Mouse (Mus musculus): ENCODE measurements around the gene Zfp710. TPM values are rescaled to one million over a fixed set of nuclear protein-coding genes. Genes with fewer than 3 reads are reported as not detected.
"Not testable (repeated sequence)": the region's sequence is repeated elsewhere in the genome, so short reads cannot be mapped to it uniquely, and the experiment has no call there.

Gene Zfp710
- polyA plus RNA-seq (2015; fragmentation: Nextera tagmentation; extraction: Ambion mirVana) = 21.3 and 25.1 TPM in 2 replicates

GRCm38 (mm10) chr7:80024521-80025390, at the start of gene Zfp710:
Gene Zfp710 (plus strand): TSS chr7:80024814.
- under 1% methylated on average over 42 of the region's 42 CpGs for WGBS
- H3K27me3 ChIP-seq = no peaks in the 10 kb centered on the region
- peak; percentile 80 for ATAC-seq
- H3K36me3 ChIP-seq = no peaks in the 10 kb centered on the region
- peak within 1 kb of the TSS; percentile 86 for H3K4me2 ChIP-seq (replicated peaks)
- no peaks in the 10 kb centered on the region for H3K9me3 ChIP-seq
- peak within 1 kb of the TSS; percentile 90 for H3K4me3 ChIP-seq (replicated peaks)
- peaks cover 44% of the 10 kb centered on the region for H3K4me1 ChIP-seq (replicated peaks)
- H3K27ac ChIP-seq = peak within 1 kb of the TSS; percentile 97
- peak within 1 kb of the TSS; percentile 93 for H3K9ac ChIP-seq (replicated peaks)

- H3K27ac ChIP-seq = no peak overlapping the region
- H3K4me3 ChIP-seq (replicated peaks) = no peak overlapping the region
- ATAC-seq = no peak
- H3K4me2 ChIP-seq (replicated peaks) = no peak overlapping the region
- WGBS = 93% methylated on average over 2 of the region's 2 CpGs
- no peaks in the 10 kb centered on the region for H3K4me1 ChIP-seq (replicated peaks)
- H3K9me3 ChIP-seq = no peaks in the 10 kb centered on the region
- no peak overlapping the region for H3K9ac ChIP-seq (replicated peaks)
- no peaks in the 10 kb centered on the region for H3K27me3 ChIP-seq
- H3K36me3 ChIP-seq = no peaks in the 10 kb centered on the region
These were observed 49.3 kb upstream of the Zfp710 start for GRCm38 (mm10) chr7:79975316-79975715.

DNA sequence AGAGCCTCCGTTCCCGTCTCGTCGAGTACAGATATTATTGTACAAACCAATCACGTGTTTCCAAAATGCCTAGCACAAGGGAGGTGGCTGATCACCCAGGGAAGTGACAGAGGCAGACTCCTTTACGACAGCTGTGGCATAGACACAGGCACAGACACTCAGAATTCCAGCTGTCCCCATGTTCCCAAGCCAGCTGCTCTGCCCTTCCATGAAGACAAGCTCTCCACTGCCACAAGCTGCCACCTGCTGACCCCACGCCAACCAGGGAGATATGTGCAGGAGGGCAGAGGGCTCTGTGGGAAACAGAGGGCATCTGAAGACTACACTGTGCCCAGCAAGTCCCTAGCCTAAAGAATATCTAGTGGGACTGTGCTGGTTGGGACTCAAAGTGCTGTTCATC, 37.9 kb upstream of the Zfp710 start:
- H3K36me3 ChIP-seq = no peaks in the 10 kb centered on the region
- H3K4me1 ChIP-seq (replicated peaks) = no peaks in the 10 kb centered on the region
- H3K27me3 ChIP-seq = no peaks in the 10 kb centered on the region
- no peak overlapping the region for H3K4me3 ChIP-seq (replicated peaks)
- no peaks in the 10 kb centered on the region for H3K9me3 ChIP-seq
- WGBS = 84% methylated on average over 7 of the region's 7 CpGs
- H3K27ac ChIP-seq = no peak overlapping the region
- H3K4me2 ChIP-seq (replicated peaks) = no peak overlapping the region
- 0 out of 2 replicates have a peak overlapping the region, but pooled peaks have one; percentile 19 for H3K9ac ChIP-seq (replicated peaks)
- no peak for ATAC-seq

DNA sequence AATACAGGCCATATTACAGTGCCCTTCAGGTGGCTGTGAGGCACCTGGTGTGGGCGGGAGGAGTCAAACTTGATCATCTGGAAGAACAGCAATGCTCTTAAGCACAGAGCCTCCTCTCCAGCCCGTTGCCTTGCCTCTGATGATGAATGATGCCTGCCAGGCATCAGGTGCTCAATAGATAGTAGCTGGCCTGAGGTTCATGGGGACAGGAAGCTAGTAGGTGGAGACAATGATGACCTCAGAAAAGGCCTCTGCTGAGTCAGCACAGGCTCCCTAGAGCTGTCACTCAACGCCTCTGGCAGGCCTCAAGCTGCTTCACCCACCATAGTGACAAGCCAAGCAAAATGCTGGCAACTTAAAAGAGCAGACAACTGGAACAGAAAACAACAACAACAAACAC, 36.9 kb upstream of the Zfp710 start:
- Histone ChIP-seq H3K9me3 (no peaks in the 10 kb centered on the region), H3K27ac (no peak overlapping the region), H3K4me2 (replicated peaks) (no peak overlapping the region), H3K4me1 (replicated peaks) (no peaks in the 10 kb centered on the region), H3K36me3 (no peaks in the 10 kb centered on the region), H3K9ac (replicated peaks) (no peak overlapping the region), H3K27me3 (no peaks in the 10 kb centered on the region), H3K4me3 (replicated peaks) (no peak overlapping the region)
- 72% methylated on average over 3 of the region's 3 CpGs for WGBS
- no peak for ATAC-seq

DNA sequence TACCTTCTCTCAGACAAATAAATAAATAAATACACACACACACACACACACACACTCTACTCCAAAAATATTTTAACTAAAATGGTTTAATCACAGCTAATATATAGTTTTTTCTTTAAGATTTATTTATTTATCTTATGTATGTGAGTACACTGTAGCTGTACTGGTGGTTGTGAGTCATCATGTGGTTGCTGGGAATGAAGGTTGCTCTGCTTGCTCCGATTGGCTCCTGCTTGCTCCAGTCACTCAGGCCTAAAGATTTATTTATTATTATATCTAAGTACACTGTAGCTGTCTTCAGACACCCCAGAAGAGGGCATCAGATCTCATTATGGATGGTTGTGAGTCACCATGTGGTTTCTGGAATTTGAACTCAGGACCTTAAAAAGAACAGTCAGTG, 36.1 kb upstream of the Zfp710 start:
- H3K27me3 ChIP-seq; H3K4me1 ChIP-seq (replicated peaks); H3K4me2 ChIP-seq (replicated peaks); H3K4me3 ChIP-seq (replicated peaks); H3K9me3 ChIP-seq; H3K36me3 ChIP-seq; H3K9ac ChIP-seq (replicated peaks); ATAC-seq; H3K27ac ChIP-seq: not testable (repeated sequence)
- WGBS = 89% methylated on average over 1 of the region's 1 CpGs

- WGBS = 29% methylated on average over 8 of the region's 8 CpGs
- H3K9ac ChIP-seq (replicated peaks) = no peak overlapping the region
- ATAC-seq = no peak
- no peak overlapping the region for H3K4me3 ChIP-seq (replicated peaks)
- H3K27me3 ChIP-seq = no peaks in the 10 kb centered on the region
- H3K9me3 ChIP-seq = no peaks in the 10 kb centered on the region
- H3K36me3 ChIP-seq = no peaks in the 10 kb centered on the region
- H3K27ac ChIP-seq = no peak overlapping the region
- H3K4me2 ChIP-seq (replicated peaks) = no peak overlapping the region
- H3K4me1 ChIP-seq (replicated peaks) = no peaks in the 10 kb centered on the region
These were observed 30.1 kb upstream of the Zfp710 start for GRCm38 (mm10) chr7:79994476-79994875.

- no peak for ATAC-seq
- Histone ChIP-seq H3K9ac (replicated peaks) (no peak overlapping the region), H3K27me3 (no peaks in the 10 kb centered on the region), H3K27ac (no peak overlapping the region), H3K4me3 (replicated peaks) (no peak overlapping the region), H3K4me2 (replicated peaks) (no peak overlapping the region), H3K4me1 (replicated peaks) (no peaks in the 10 kb centered on the region), H3K36me3 (no peaks in the 10 kb centered on the region), H3K9me3 (no peaks in the 10 kb centered on the region)
- 83% methylated on average over 1 of the region's 1 CpGs for WGBS
These were observed 26.9 kb upstream of the Zfp710 start for GRCm38 (mm10) chr7:79997761-79998160.

DNA sequence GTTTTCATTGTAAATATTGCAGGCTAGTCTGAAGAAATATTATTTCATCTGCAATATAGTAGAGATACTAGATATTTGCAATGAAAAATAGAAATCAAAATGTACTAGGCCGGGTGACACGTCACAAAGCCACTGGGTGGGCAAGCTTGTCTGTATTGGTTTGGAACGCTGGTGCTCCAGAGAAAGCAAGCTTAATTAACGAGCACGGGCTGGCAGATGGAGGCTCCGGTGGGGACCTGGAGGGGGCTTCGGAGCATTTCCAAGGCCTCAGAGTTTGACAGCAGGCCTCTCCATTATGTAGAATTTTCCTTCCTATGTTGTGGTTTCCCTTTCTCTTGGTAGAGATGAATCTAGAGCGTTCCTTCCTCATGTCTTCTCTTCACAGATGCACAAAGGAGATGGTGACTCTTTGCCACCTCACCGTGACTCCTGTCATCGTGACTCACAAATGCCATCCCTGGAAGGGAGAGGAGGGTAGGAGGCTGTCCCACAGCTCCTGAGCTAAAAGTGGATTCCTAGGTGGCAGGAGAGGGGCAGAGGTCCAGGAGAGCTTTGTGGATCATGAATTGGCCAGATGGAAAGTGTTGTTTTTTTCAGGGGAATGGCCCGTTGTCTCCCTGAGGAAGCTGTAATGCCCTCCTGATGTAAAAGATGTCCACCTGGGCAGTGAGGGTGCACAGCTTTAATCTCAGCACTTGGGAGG, 22.1 kb upstream of the Zfp710 start:
- Histone ChIP-seq H3K9ac (replicated peaks) (no peak overlapping the region), H3K4me2 (replicated peaks) (no peak overlapping the region), H3K36me3 (no peaks in the 10 kb centered on the region), H3K27me3 (no peaks in the 10 kb centered on the region), H3K27ac (no peak overlapping the region), H3K4me3 (replicated peaks) (no peak overlapping the region), H3K9me3 (no peaks in the 10 kb centered on the region), H3K4me1 (replicated peaks) (no peaks in the 10 kb centered on the region)
- no peak for ATAC-seq
- WGBS = 74% methylated on average over 11 of the region's 11 CpGs

DNA sequence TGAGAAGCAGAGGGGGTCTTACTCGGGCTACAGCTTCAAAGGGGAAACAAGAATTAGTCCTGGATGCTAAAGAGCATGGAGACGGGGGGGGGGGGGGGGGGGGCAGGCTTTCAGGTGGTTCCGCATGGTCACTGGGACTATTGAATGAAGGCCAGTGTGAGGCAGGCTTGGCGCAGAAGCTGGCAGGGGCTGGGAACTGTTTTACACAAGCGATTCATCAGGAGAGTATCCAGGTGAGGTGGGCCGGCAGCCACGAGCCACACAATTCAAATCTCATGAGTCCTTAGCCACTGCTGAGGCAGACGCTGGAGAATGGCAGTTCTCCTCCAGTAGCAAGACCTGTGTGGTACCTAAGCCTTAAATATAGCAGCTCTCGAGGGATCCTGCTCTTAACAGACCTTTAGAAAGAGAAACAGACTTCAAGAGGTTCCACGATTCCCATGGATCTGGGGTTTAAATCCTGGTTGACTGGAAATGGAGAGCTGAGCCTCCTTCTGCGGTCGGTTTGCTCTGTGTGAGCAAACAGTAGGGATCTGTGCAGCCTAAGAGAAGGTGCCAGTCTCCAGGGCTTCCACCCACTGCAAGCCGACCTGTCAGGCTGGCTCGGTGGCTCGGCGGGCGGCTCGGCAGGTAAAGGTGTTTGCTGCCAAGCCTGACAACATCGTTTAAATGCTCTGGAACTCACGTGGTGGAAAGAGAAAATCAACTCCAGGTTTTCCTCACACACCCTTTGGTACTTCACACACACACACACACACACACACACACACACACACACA, 19.6 kb upstream of the Zfp710 start:
- ATAC-seq = no peak
- no peak overlapping the region for H3K4me2 ChIP-seq (replicated peaks)
- no peaks in the 10 kb centered on the region for H3K9me3 ChIP-seq
- no peaks in the 10 kb centered on the region for H3K36me3 ChIP-seq
- H3K9ac ChIP-seq (replicated peaks) = no peak overlapping the region
- 65% methylated on average over 20 of the region's 20 CpGs for WGBS
- no peak overlapping the region for H3K27ac ChIP-seq
- no peaks in the 10 kb centered on the region for H3K4me1 ChIP-seq (replicated peaks)
- no peaks in the 10 kb centered on the region for H3K27me3 ChIP-seq
- H3K4me3 ChIP-seq (replicated peaks) = no peak overlapping the region

DNA sequence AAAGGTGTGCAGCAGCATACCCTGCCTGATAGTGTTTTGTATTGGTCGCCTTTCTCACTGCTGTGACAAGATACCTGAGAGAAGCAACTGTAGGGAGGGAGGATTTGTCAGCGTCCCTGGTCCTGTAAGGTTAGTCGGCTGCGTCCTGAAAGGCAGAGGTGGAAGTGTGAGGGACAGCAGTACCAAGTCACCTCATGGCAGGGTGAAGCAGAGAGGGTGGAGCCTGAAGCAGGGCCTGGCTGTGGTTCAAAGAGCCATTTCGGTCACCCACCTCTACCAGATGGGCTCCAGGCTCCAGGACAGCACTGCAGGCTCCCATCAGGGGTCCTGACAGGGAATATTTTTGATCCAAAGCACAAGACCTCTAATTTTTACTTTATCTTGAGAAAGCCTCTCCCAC, 13.9 kb upstream of the Zfp710 start:
- no peak for ATAC-seq
- H3K4me1 ChIP-seq (replicated peaks) = no peaks in the 10 kb centered on the region
- WGBS = 83% methylated on average over 5 of the region's 5 CpGs
- H3K27me3 ChIP-seq = no peaks in the 10 kb centered on the region
- H3K4me2 ChIP-seq (replicated peaks) = no peak overlapping the region
- H3K9ac ChIP-seq (replicated peaks) = no peak overlapping the region
- no peaks in the 10 kb centered on the region for H3K36me3 ChIP-seq
- no peak overlapping the region for H3K27ac ChIP-seq
- H3K4me3 ChIP-seq (replicated peaks) = no peak overlapping the region
- no peaks in the 10 kb centered on the region for H3K9me3 ChIP-seq

DNA sequence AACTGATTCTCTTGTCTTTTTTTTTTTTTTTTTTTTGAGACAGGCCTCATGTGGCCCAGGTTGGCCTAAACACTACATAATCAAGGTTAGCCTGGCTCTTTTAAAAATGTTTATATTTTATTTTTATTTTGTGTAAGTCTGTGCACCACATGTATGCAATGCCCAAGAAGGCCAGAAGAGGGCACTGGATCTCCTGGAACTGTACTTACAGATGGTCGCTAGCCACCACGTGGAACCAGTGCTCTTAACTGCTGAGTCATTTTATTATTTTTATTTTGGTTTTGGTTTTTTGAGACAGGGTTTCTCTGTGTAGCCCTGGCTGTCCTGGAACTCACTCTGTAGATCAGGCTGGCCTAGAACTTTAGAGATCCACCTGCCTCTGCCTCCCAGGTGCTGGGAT, 13.1 kb upstream of the Zfp710 start:
- Histone ChIP-seq H3K27me3 (no peaks in the 10 kb centered on the region), H3K4me3 (replicated peaks) (no peak overlapping the region), H3K4me1 (replicated peaks) (no peaks in the 10 kb centered on the region), H3K27ac (no peak overlapping the region), H3K9me3 (no peaks in the 10 kb centered on the region), H3K36me3 (no peaks in the 10 kb centered on the region), H3K9ac (replicated peaks) (no peak overlapping the region), H3K4me2 (replicated peaks) (no peak overlapping the region)
- ATAC-seq = no peak
- 71% methylated on average over 2 of the region's 2 CpGs for WGBS

Measured in midbrain, embryonic 13.5 days (tissue).